Mouse (Mus musculus) ES-Bruce4 (cell line): ENCODE measurements around the gene Ilvbl. TPM values are rescaled to one million over a fixed set of nuclear protein-coding genes. Genes with fewer than 3 reads are reported as not detected.
"Not testable (repeated sequence)": the region's sequence is repeated elsewhere in the genome, so short reads cannot be mapped to it uniquely, and the experiment has no call there.

Source experiments
- H3K27ac ChIP-seq: 2 replicates; pipeline ENCODE4 v1.5.1; 2012; ENCODE audit warnings: low read length, inconsistent platforms; ENCODE audit not compliant: insufficient read depth
- H3K27me3 ChIP-seq: 2 replicates; pipeline ENCODE4 v1.6.1; 2012; ENCODE audit warnings: mild to moderate bottlenecking, low read length, inconsistent platforms; ENCODE audit not compliant: control insufficient read depth, poor library complexity, insufficient read depth, severe bottlenecking
- H3K36me3 ChIP-seq: 2 replicates; pipeline ENCODE4 v1.6.1; 2012; ENCODE audit warnings: inconsistent platforms, mild to moderate bottlenecking, low read length, moderate library complexity; ENCODE audit not compliant: control insufficient read depth, poor library complexity, insufficient read depth, severe bottlenecking
- H3K4me1 ChIP-seq: one replicate; pipeline ENCODE4 v1.8.1; 2011; ENCODE audit warnings: low read length; ENCODE audit not compliant: control insufficient read depth, insufficient read depth
- H3K4me3 ChIP-seq: 2 replicates; pipeline ENCODE4 v1.5.1; 2011; ENCODE audit warnings: low read depth, mild to moderate bottlenecking, low read length
- H3K9ac ChIP-seq: 2 replicates; pipeline ENCODE4 v1.6.1; 2012; ENCODE audit warnings: low read depth, mild to moderate bottlenecking, inconsistent platforms; ENCODE audit not compliant: poor library complexity, severe bottlenecking
- H3K9me3 ChIP-seq: replicated peaks from 2 replicates; pipeline ENCODE4 v1.6.1; 2012; ENCODE audit warnings: mild to moderate bottlenecking, low read length, inconsistent platforms; ENCODE audit not compliant: control insufficient read depth, poor library complexity, insufficient read depth, severe bottlenecking
- CTCF ChIP-seq: IDR thresholded peaks from one replicate; pipeline ENCODE4 v1.8.1; 2011; ENCODE audit warnings: low read depth, low read length
- EP300 ChIP-seq: IDR thresholded peaks from 2 replicates; pipeline ENCODE4 v1.6.1; 2011; ENCODE audit warnings: low read depth, low read length; ENCODE audit not compliant: insufficient read depth
- POLR2A ChIP-seq: IDR thresholded peaks from one replicate; pipeline ENCODE4 v1.8.1; 2011; ENCODE audit warnings: low read length; ENCODE audit not compliant: insufficient read depth
- polyA plus RNA-seq: library from polyadenylated mRNA; stranded (reverse); fragments of >200 nt; gene quantifications from 2 replicates; pipeline ENCODE4 v1.2.4, GENCODE M21; 2011; ENCODE audit warnings: low read depth; ENCODE audit not compliant: missing spikeins, insufficient read depth, insufficient read length

Gene Ilvbl
- polyA plus RNA-seq, result 11.6 and 16.7 TPM in 2 replicates

DNA sequence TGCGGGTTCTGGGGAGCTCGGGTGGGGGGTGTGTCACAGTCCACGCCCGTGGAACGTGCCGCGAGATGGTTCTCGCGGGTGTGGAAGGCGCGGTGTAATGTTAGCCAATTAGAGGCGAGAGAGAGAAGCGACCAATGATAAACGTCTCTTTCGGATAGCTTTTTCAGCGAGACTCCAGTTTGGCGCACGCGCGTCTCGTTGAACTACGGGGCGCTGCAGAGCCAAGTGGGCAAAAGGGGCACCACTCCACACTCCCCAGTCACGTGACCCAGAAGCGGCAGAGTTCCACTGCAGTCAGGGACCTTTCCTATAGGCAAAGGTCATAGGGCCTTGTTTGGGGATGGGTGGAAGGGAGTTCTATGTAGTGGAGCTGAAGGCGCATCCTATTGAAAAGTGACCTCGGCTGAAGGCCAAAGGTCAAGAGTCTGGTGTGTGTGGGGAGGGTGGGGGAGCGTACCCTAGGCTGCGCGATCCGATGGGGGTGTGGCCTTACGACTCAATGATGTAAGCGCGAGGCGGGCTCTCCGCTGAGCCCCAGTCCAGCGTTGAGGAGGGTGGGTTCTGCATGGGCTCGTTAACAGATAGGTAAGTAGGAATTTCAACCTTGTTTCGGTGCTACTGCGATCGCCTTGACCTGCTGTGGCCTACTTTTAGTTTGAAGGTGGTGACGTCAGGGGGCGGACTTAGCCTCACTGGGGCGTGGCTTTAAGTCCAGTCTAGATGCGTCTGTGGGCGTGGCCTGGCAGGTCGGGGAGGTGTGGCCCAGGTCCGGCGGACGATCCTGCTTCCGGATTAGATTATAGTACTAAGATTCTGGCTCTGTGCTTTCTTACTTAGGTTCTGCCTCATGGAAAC lies at the start of gene Ilvbl:
TSS of gene Ilvbl (plus strand) at position 97 of the 855 bp plus-strand sequence.
- no peak for TF ChIP-seq POLR2A
- no peak for TF ChIP-seq CTCF
- TF ChIP-seq EP300, result no peak
- H3K4me1 ChIP-seq, result no peaks in the 10 kb centered on the region
- H3K27me3 ChIP-seq, result no peaks in the 10 kb centered on the region
- H3K4me3 ChIP-seq, result peak within 1 kb of the TSS; percentile 90
- H3K27ac ChIP-seq, result peak within 1 kb of the TSS; percentile 87
- no peaks in the 10 kb centered on the region for H3K36me3 ChIP-seq
- H3K9ac ChIP-seq, result peak within 1 kb of the TSS; percentile 55
- no peaks in the 10 kb centered on the region for H3K9me3 ChIP-seq

DNA sequence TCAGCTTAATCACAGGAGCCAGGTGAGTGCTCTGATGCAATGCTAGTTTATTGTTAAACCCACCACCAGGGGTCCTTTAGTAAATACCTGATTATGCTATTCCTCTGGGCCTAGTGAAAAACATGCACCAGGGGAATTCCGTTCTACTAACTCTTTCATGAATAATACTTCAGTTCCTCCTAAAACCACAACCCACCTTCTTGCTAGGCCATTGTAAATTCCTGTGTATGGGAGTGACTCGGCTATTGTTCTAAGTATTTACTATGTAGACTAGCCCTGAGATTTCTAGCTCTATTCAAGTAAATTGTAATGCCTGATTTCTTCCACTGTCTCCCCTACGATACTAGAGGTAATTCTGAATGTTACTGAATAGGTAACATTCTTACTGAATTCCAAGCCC lies 49.1 kb upstream of the Ilvbl start:
- H3K4me3 ChIP-seq, H3K27me3 ChIP-seq, H3K27ac ChIP-seq, H3K4me1 ChIP-seq, H3K36me3 ChIP-seq, H3K9ac ChIP-seq, H3K9me3 ChIP-seq: not testable (repeated sequence)

DNA sequence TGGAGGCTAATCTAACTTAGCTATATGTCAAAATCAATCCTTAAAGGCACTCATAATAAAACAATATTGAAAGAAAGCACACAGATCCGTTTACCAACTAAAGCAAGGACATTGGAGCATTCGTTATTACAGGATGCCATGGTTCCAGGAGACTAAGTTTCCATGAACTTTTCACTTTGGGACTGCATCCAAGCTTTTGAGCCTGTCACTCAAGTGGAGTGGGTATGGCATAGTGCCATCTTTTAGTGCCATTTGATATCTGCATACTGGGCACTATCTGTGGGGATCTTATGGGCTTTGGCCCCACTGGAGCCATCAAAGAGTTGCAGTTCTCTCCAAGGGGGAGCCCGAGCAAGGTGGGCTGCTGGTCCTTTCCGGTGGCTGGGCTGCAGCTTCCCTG lies 48.6 kb upstream of the Ilvbl start:
- H3K9me3 ChIP-seq, result no peaks in the 10 kb centered on the region
- H3K4me1 ChIP-seq, result no peaks in the 10 kb centered on the region
- no peak overlapping the region for H3K9ac ChIP-seq
- TF ChIP-seq EP300 (no peak), POLR2A (no peak), CTCF (no peak)
- no peak overlapping the region for H3K27ac ChIP-seq
- no peak overlapping the region for H3K4me3 ChIP-seq
- H3K36me3 ChIP-seq, result no peaks in the 10 kb centered on the region
- H3K27me3 ChIP-seq, result no peaks in the 10 kb centered on the region

DNA sequence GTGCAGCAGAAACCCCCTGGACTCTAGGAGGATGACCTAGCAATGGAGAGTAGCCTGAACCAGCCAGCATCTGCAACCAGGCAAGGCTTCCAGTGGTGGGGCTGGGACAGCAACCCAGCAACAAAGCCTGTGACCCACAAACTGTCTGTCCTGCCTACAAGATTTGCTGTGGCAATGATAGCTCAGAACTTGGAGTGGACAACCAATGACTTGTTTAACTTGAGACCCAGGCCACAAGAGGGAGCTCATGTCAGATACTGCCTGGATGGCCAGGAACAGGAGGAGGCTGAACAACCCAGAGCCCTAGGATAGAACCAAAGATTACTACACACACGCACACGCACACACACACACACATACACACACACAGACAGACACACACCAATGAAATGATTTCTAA lies 33.2 kb upstream of the Ilvbl start:
- no peaks in the 10 kb centered on the region for H3K9me3 ChIP-seq
- H3K9ac ChIP-seq, result no peak overlapping the region
- TF ChIP-seq EP300, result no peak
- no peak for TF ChIP-seq POLR2A
- peak; percentile 45 for TF ChIP-seq CTCF

DNA sequence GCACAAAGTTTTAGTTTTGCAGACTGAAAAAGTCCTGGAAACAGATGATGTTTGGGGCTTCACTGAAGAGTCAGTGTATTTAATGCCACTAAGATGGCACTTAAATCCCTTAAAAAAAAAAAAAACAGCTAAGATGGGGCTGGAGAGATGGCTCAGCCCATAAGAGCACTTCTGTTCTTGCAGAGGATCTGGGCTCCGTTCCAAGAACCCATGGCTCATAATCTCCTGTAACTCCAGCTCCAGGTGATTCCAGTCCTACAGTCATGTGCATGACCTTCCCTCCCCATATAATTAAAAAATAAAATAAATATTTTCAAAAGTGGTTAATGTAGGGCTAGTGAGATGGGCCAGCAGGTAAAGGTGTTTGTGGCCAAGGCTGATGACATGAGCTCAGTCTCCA lies 9.1 kb upstream of the Ilvbl start:
- no peaks in the 10 kb centered on the region for H3K27me3 ChIP-seq
- TF ChIP-seq POLR2A (no peak), EP300 (no peak), CTCF (no peak)
- no peaks in the 10 kb centered on the region for H3K4me1 ChIP-seq
- no peak overlapping the region for H3K4me3 ChIP-seq
- H3K9ac ChIP-seq, result no peak overlapping the region
- no peaks in the 10 kb centered on the region for H3K36me3 ChIP-seq
- no peak overlapping the region for H3K27ac ChIP-seq
- H3K9me3 ChIP-seq, result no peaks in the 10 kb centered on the region

More for the DNA sequence above, 33.2 kb upstream of the Ilvbl start:
- no peaks in the 10 kb centered on the region for H3K27me3 ChIP-seq
- no peaks in the 10 kb centered on the region for H3K36me3 ChIP-seq
- no peak overlapping the region for H3K4me3 ChIP-seq
- no peak overlapping the region for H3K27ac ChIP-seq
- H3K4me1 ChIP-seq, result no peaks in the 10 kb centered on the region

DNA sequence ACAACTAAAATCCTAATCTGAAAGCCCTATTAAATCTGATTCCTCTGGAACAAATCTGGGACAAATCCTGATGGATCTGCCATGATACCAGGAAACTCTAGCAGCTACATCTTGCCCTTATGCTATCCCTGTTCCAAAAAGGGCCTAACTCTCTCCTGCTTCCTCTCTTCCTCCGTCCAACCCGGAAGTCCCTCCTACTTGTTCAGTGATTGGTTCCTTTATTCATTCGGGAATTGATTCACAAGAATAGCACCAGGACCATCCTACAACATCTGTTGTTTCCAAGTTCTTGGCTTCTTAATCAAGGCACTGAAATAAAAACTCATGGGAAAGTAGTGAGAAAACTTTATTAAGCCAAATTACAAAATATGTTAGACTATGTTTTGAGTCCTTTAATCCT lies 5.0 kb upstream of the Ilvbl start:
- Histone ChIP-seq H3K9me3 (no peaks in the 10 kb centered on the region), H3K4me3 (no peak overlapping the region), H3K9ac (no peak overlapping the region), H3K4me1 (no peaks in the 10 kb centered on the region), H3K27ac (no peak overlapping the region), H3K27me3 (no peaks in the 10 kb centered on the region), H3K36me3 (no peaks in the 10 kb centered on the region)
- TF ChIP-seq CTCF (no peak), POLR2A (no peak), EP300 (no peak)
